Mouse (Mus musculus) thymus, adult 2 months (tissue): Measurements from ENCODE around the gene Caln1.

Experiments
- CTCF ChIP-seq: fragments of 200-500 bp; IDR thresholded peaks from 2 replicates; pipeline ENCODE4 v1.5.1; 2012; ENCODE audit warnings: mild to moderate bottlenecking, control low read depth, low read length, moderate library complexity, borderline replicate concordance; ENCODE audit not compliant: control insufficient read depth, poor library complexity, insufficient read depth; ENCODE audit errors: extremely low read depth
- POLR2A ChIP-seq: fragments of 200-500 bp; IDR thresholded peaks from 2 replicates; pipeline ENCODE4 v1.6.1; 2012; ENCODE audit warnings: mild to moderate bottlenecking, low read length, control low read depth, moderate library complexity; ENCODE audit not compliant: control insufficient read depth, poor library complexity, insufficient read depth; ENCODE audit errors: extremely low read depth

GRCm38 (mm10) chr5:130641881-130642280, 272.6 kb downstream of the Caln1 start:
- TF ChIP-seq POLR2A (no peak), CTCF (no peak)
